Mouse (Mus musculus) kidney, adult 2 months (tissue): Measurements from ENCODE around the gene Stk39.

Source experiments
- CTCF ChIP-seq: fragments of 200-500 bp; conservative IDR thresholded peaks from 2 replicates; pipeline ENCODE4 v1.5.1; 2011; ENCODE audit warnings: low read depth, mild to moderate bottlenecking, control low read depth, low read length, moderate library complexity, mixed read lengths; ENCODE audit not compliant: insufficient read depth, insufficient read length
- POLR2A ChIP-seq: fragments of 200-500 bp; IDR thresholded peaks from one replicate; pipeline ENCODE4 v1.6.1; 2011; ENCODE audit warnings: low read depth, low read length, control low read depth

GRCm38 (mm10) chr2:68370326-68370725 is 101.7 kb downstream of the Stk39 start:
- TF ChIP-seq CTCF (no peak), POLR2A (no peak)
